In genomic region chr6:116371500-116371899, GRCm38 (mm10) we compare ENCODE assay signal across 19 mouse cellular contexts.
"Had no signal": no experiment of that assay in that cellular context is flagged by ENCODE, and none has a peak within 500 bp of the region (broad histone marks: within the 10 kb centered on the region; RNA-seq: fewer than 3 reads in every experiment).

No protein-coding gene starts in this region.

- H3K27me3 ChIP-seq: limb, embryonic 12.5 days; limb, embryonic 15.5 days; midbrain, embryonic 12.5 days; neural tube, embryonic 15.5 days; stomach, embryonic 15.5 days had no signal

- H3K4me2 ChIP-seq: limb, embryonic 12.5 days; limb, embryonic 15.5 days; midbrain, embryonic 12.5 days; neural tube, embryonic 15.5 days; stomach, embryonic 15.5 days had no signal

- ATAC-seq: lung, postnatal 0 days had no signal

- H3K27ac ChIP-seq: limb, embryonic 12.5 days; limb, embryonic 15.5 days; macrophage; midbrain, embryonic 12.5 days; neural tube, embryonic 15.5 days; stomach, embryonic 15.5 days had no signal

- H3K4me3 ChIP-seq: limb, embryonic 12.5 days; limb, embryonic 15.5 days; midbrain, embryonic 12.5 days; myocyte; neural tube, embryonic 15.5 days; stomach, embryonic 15.5 days had no signal

- H3K9me3 ChIP-seq: limb, embryonic 12.5 days; limb, embryonic 15.5 days; midbrain, embryonic 12.5 days; neural tube, embryonic 15.5 days; stomach, embryonic 15.5 days had no signal

- DNase-seq: kidney, adult 2 months; kidney, postnatal 10 days; kidney, postnatal 36 days; left cerebral cortex, postnatal 4 days; lung, adult 2 months; retina, postnatal 1 day; right cerebral cortex, postnatal 25 days; spleen, adult 18-20 months; thymus, adult 2 months; thymus, postnatal 14 days; thymus, postnatal 4 days had no signal

- H3K36me3 ChIP-seq: limb, embryonic 12.5 days; limb, embryonic 15.5 days; midbrain, embryonic 12.5 days; neural tube, embryonic 15.5 days; stomach, embryonic 15.5 days had no signal

- H3K9ac ChIP-seq: limb, embryonic 12.5 days; limb, embryonic 15.5 days; midbrain, embryonic 12.5 days; neural tube, embryonic 15.5 days; stomach, embryonic 15.5 days had no signal

- H3K4me1 ChIP-seq: limb, embryonic 12.5 days; limb, embryonic 15.5 days; stomach, embryonic 15.5 days had no signal
